Mouse (Mus musculus): ENCODE data around the gene Trim40. TPM values are rescaled to one million over a fixed set of nuclear protein-coding genes. Genes with fewer than 3 reads are reported as not detected.
"Not testable (repeated sequence)": the region's sequence is repeated elsewhere in the genome, so short reads cannot be mapped to it uniquely, and the experiment has no call there.

Trim40 gene
- polyA plus RNA-seq, 1 experiment from 2014 or later: not detected

GRCm38 (mm10) chr17:36897552-36898205 is 7.8 kb upstream of the Trim40 start, which contains the start of gene Trim31:
Gene Trim31 (plus strand): TSS chr17:36898118.
- no peaks in the 10 kb centered on the region for H3K9me3 ChIP-seq (ENCODE audit: low read length)
- H3K9ac ChIP-seq (replicated peaks; ENCODE audit: low read length): no peak within 1 kb of the TSS
- H3K36me3 ChIP-seq (ENCODE audit: insufficient read depth, low read length): no peaks in the 10 kb centered on the region
- no peak within 1 kb of the TSS for H3K4me3 ChIP-seq (ENCODE audit: low read length)
- 72% methylated on average over 6 of the region's 6 CpGs for WGBS
- H3K27me3 ChIP-seq (ENCODE audit: insufficient read depth, low read length): no peaks in the 10 kb centered on the region
- ATAC-seq (ENCODE audit: low FRiP score, low TSS enrichment): no peak
- no peaks in the 10 kb centered on the region for H3K4me1 ChIP-seq (ENCODE audit: insufficient read depth, low read length)
- no peak within 1 kb of the TSS for H3K27ac ChIP-seq (ENCODE audit: low read length)
- H3K4me2 ChIP-seq (replicated peaks; ENCODE audit: low read depth, low read length): no peak within 1 kb of the TSS

DNA sequence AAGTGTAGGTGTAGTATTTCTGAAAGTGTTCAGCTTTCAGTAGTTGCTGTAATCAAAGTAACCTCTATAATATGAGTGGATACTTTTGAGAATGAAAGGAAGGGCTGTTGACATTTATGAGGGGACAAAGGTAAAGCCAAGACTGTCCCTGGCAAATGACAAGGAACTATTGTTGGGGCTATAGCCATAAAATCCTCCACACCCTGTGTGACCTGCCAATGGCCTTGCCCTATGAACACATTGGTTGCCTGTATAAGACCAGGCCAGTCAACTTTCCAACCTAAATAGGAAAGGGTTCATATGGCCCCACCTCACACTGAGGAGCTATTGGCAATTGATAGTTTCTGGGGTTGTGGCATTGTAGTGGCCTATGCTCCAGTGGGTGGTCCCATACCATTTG is 7.1 kb upstream of the Trim40 start:
- Histone ChIP-seq H3K9ac (replicated peaks; ENCODE audit: low read length) (no peak overlapping the region), H3K27me3 (ENCODE audit: insufficient read depth, low read length) (no peaks in the 10 kb centered on the region), H3K9me3 (ENCODE audit: low read length) (no peaks in the 10 kb centered on the region), H3K4me1 (ENCODE audit: insufficient read depth, low read length) (no peaks in the 10 kb centered on the region), H3K36me3 (ENCODE audit: insufficient read depth, low read length) (no peaks in the 10 kb centered on the region), H3K27ac (ENCODE audit: low read length) (no peak overlapping the region), H3K4me2 (replicated peaks; ENCODE audit: low read depth, low read length) (no peak overlapping the region), H3K4me3 (ENCODE audit: low read length) (no peak overlapping the region)
- no peak for ATAC-seq (ENCODE audit: low FRiP score, low TSS enrichment)

DNA sequence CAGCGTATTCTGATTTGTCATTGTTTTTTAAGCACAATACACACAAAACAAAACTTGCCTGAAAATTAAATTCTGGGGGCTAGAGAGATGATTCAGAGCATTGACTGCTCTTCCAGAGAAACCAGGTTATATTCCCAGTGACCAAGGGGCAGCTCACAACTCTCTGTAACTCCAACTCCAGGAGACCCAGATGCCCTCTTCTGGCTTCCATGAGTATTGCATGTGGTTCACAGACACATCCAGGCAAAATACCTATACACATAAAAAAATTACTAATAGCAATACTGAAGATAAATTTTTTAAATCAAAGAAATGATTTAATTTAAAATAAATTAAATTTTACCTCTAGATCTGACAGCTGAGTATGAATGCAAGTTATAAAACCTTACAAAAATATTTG is 6.7 kb upstream of the Trim40 start:
- no peak overlapping the region for H3K9ac ChIP-seq (replicated peaks; ENCODE audit: low read length)
- no peak for ATAC-seq (ENCODE audit: low FRiP score, low TSS enrichment)
- H3K36me3 ChIP-seq (ENCODE audit: insufficient read depth, low read length): no peaks in the 10 kb centered on the region
- H3K4me1 ChIP-seq (ENCODE audit: insufficient read depth, low read length): no peaks in the 10 kb centered on the region
- H3K4me3 ChIP-seq (ENCODE audit: low read length): no peak overlapping the region
- no peaks in the 10 kb centered on the region for H3K9me3 ChIP-seq (ENCODE audit: low read length)
- 95% methylated on average over 1 of the region's 1 CpGs for WGBS
- no peak overlapping the region for H3K27ac ChIP-seq (ENCODE audit: low read length)
- no peak overlapping the region for H3K4me2 ChIP-seq (replicated peaks; ENCODE audit: low read depth, low read length)
- no peaks in the 10 kb centered on the region for H3K27me3 ChIP-seq (ENCODE audit: insufficient read depth, low read length)

DNA sequence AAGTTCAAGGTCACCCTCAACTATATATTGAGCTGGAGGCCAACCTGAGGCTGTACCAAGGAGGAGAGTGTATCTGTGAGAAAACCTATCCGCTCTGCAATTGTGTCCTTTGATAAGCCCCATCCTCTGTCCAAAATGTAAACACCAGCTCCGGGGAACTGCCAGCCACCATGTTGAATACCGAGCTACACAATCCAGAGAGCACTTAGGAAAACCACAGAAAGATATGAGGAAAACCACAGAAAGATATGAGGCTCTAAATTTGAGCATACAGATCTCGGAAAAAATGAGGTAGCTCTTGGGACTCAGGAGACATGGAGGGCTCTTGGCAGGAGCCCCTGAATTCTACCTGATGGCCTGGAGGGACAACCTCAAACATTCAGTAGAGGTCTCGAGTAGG is 3.5 kb upstream of the Trim40 start:
- Histone ChIP-seq H3K9ac (replicated peaks; ENCODE audit: low read length) (no peak overlapping the region), H3K4me3 (ENCODE audit: low read length) (no peak overlapping the region), H3K4me2 (replicated peaks; ENCODE audit: low read depth, low read length) (no peak overlapping the region), H3K9me3 (ENCODE audit: low read length) (no peaks in the 10 kb centered on the region), H3K27ac (ENCODE audit: low read length) (no peak overlapping the region), H3K27me3 (ENCODE audit: insufficient read depth, low read length) (no peaks in the 10 kb centered on the region), H3K4me1 (ENCODE audit: insufficient read depth, low read length) (no peaks in the 10 kb centered on the region), H3K36me3 (ENCODE audit: insufficient read depth, low read length) (no peaks in the 10 kb centered on the region)
- ATAC-seq (ENCODE audit: low FRiP score, low TSS enrichment): no peak
- WGBS: 76% methylated on average over 5 of the region's 5 CpGs

DNA sequence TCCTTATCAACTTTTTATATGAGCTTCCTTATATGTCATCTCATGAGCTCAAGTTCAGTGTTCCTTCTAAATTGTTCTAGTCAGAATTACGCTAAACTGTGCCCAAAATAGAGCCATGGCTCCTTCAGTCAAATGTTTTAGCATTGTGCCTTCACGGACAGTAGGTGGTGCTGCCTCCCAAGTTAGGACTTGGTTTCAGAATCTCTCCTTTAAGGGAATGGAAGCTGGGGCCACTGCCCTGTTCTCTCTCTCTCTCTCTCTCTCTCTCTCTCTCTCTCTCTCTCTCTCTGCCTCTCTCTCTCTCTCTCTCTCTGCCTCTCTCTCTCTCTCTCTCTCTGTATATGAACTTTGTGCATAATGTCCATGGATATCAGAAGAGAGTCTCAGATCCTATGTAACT is 2.4 kb upstream of the Trim40 start:
- Histone ChIP-seq H3K4me2 (replicated peaks; ENCODE audit: low read depth, low read length) (no peak overlapping the region), H3K4me3 (ENCODE audit: low read length) (no peak overlapping the region), H3K4me1 (ENCODE audit: insufficient read depth, low read length) (no peaks in the 10 kb centered on the region), H3K27ac (ENCODE audit: low read length) (no peak overlapping the region), H3K9me3 (ENCODE audit: low read length) (no peaks in the 10 kb centered on the region), H3K36me3 (ENCODE audit: insufficient read depth, low read length) (no peaks in the 10 kb centered on the region), H3K9ac (replicated peaks; ENCODE audit: low read length) (no peak overlapping the region), H3K27me3 (ENCODE audit: insufficient read depth, low read length) (no peaks in the 10 kb centered on the region)
- WGBS: 15% methylated on average over 2 of the region's 2 CpGs
- ATAC-seq (ENCODE audit: low FRiP score, low TSS enrichment): peak; percentile 51; the same call in 1 of the 2 replicates

DNA sequence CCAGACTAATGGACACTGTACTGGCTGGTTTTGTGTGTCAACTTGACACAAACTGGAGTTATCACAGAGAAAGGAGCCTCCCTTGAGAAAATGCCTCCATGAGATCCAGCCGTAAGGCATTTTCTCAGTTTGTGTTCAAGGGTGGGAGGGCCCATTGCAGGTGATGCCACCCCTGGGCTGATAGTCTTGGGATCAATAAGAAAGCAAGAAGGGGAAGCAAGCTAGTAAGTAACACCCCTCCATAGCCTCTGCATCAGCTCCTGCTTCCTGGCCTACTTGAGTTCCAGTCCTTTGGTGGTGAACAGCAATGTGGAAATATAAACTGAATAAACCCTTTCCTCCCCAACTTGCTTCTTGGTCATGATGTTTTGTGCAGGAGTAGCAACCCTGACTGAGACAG is 1.6 kb upstream of the Trim40 start:
- ATAC-seq (ENCODE audit: low FRiP score, low TSS enrichment): not testable (repeated sequence)
- WGBS: 88% methylated on average over 1 of the region's 1 CpGs

GRCm38 (mm10) chr17:36885132-36885790 is 4.7 kb downstream of the Trim40 start:
- ATAC-seq (ENCODE audit: low FRiP score, low TSS enrichment): no peak
- H3K4me3 ChIP-seq (ENCODE audit: low read length): no peak overlapping the region
- H3K36me3 ChIP-seq (ENCODE audit: insufficient read depth, low read length): no peaks in the 10 kb centered on the region
- 92% methylated on average over 12 of the region's 12 CpGs for WGBS
- no peaks in the 10 kb centered on the region for H3K4me1 ChIP-seq (ENCODE audit: insufficient read depth, low read length)
- H3K27ac ChIP-seq (ENCODE audit: low read length): no peak overlapping the region
- no peaks in the 10 kb centered on the region for H3K27me3 ChIP-seq (ENCODE audit: insufficient read depth, low read length)
- H3K9me3 ChIP-seq (ENCODE audit: low read length): no peaks in the 10 kb centered on the region
- no peak overlapping the region for H3K4me2 ChIP-seq (replicated peaks; ENCODE audit: low read depth, low read length)
- H3K9ac ChIP-seq (replicated peaks; ENCODE audit: low read length): no peak overlapping the region

More for the DNA sequence above, 1.6 kb upstream of the Trim40 start:
- not testable (repeated sequence) for H3K4me2 ChIP-seq (replicated peaks; ENCODE audit: low read depth, low read length); H3K27ac ChIP-seq (ENCODE audit: low read length); H3K27me3 ChIP-seq (ENCODE audit: insufficient read depth, low read length); H3K4me1 ChIP-seq (ENCODE audit: insufficient read depth, low read length); H3K4me3 ChIP-seq (ENCODE audit: low read length); H3K9me3 ChIP-seq (ENCODE audit: low read length); H3K9ac ChIP-seq (replicated peaks; ENCODE audit: low read length); H3K36me3 ChIP-seq (ENCODE audit: insufficient read depth, low read length)

DNA sequence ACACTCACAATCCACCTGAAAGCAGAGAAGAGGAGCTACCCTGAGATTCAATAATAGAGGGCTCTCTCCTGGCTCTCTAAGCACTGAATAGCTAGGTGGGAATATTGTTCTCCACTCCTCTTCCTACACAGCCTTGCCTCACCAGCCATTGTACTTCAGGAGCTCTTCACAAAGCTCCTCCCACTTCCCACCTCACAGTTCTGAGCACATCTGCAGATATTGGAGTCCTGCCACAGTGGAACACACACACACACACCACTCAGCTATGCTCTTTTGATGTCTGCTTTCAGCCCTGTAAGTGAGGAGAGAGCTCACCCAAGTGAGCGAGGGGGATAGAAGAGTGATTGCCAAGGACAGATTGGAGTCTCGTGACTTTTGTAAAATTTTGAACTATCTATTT is 6.6 kb downstream of the Trim40 start:
- no peak for ATAC-seq (ENCODE audit: low FRiP score, low TSS enrichment)
- 76% methylated on average over 2 of the region's 2 CpGs for WGBS
- H3K4me1 ChIP-seq (ENCODE audit: insufficient read depth, low read length): no peaks in the 10 kb centered on the region
- H3K36me3 ChIP-seq (ENCODE audit: insufficient read depth, low read length): no peaks in the 10 kb centered on the region
- no peak overlapping the region for H3K4me2 ChIP-seq (replicated peaks; ENCODE audit: low read depth, low read length)
- H3K27me3 ChIP-seq (ENCODE audit: insufficient read depth, low read length): no peaks in the 10 kb centered on the region
- no peaks in the 10 kb centered on the region for H3K9me3 ChIP-seq (ENCODE audit: low read length)
- H3K9ac ChIP-seq (replicated peaks; ENCODE audit: low read length): no peak overlapping the region
- H3K4me3 ChIP-seq (ENCODE audit: low read length): no peak overlapping the region
- no peak overlapping the region for H3K27ac ChIP-seq (ENCODE audit: low read length)

DNA sequence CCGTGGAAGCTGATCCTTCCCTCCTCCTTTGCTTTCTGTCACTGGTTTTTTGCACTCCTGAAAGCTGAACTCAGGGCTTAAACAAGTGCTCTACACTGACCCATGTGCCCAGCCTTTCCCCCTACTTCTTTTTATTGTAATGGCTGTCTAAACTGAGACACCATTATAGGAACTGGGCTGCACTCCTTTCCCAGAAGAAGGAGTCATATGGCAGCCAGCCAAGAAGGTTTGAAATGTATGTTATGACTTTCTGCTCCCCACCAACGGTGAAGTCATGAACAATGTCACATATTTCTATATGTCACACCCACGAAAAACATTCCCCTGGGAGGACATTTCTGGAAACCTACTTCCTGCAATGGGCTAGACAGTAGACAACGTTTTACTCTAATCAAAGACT is 15.3 kb downstream of the Trim40 start:
- Histone ChIP-seq H3K27me3 (ENCODE audit: insufficient read depth, low read length) (no peaks in the 10 kb centered on the region), H3K36me3 (ENCODE audit: insufficient read depth, low read length) (no peaks in the 10 kb centered on the region), H3K4me3 (ENCODE audit: low read length) (no peak overlapping the region), H3K4me2 (replicated peaks; ENCODE audit: low read depth, low read length) (no peak overlapping the region), H3K4me1 (ENCODE audit: insufficient read depth, low read length) (no peaks in the 10 kb centered on the region), H3K27ac (ENCODE audit: low read length) (no peak overlapping the region), H3K9me3 (ENCODE audit: low read length) (no peaks in the 10 kb centered on the region), H3K9ac (replicated peaks; ENCODE audit: low read length) (no peak overlapping the region)
- WGBS: 54% methylated on average over 4 of the region's 4 CpGs
- ATAC-seq (ENCODE audit: low FRiP score, low TSS enrichment): no peak

DNA sequence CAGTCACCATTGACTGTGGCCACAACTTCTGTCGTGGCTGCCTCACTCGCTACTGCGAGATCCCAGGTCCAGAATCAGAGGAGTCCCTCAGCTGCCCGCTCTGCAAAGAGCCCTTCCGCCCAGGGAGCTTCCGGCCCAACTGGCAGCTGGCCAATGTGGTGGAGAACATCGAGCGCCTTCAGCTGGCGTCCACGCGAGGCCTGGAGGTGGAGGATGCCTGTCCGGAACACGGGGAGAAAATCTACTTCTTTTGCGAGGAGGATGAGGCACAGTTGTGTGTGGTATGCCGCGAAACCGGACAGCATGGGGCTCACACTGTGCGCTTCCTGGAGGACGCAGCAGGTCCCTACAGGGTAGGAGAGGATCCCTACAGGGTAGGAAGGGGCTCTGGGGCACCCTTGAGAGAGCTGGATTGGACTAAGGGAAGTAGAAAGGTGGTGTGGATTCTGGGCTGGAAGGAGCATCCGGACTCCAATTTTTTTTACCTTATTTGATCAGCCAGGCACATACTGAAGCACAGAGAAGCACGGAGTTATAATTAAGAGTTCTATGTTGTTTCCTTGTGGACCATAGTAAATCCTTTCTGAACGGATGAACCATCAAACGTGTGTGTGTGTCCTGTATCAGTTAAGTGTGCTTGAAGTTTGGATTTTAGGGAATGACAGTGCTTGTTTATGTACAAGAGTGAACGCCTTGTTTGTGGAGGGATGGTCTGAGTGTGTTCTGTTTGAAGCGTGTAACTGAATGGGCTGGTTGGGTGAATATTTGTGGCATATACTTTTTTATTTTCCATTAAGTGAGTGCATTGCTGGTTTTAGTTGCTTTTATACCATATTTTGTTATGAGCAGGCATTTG is 19.7 kb downstream of the Trim40 start:
- Histone ChIP-seq H3K27me3 (ENCODE audit: insufficient read depth, low read length) (peaks cover 20% of the 10 kb centered on the region), H3K27ac (ENCODE audit: low read length) (no peak overlapping the region), H3K36me3 (ENCODE audit: insufficient read depth, low read length) (no peaks in the 10 kb centered on the region), H3K4me1 (ENCODE audit: insufficient read depth, low read length) (peaks cover 4% of the 10 kb centered on the region; the same call in 1 of the 2 replicates), H3K9ac (replicated peaks; ENCODE audit: low read length) (no peak overlapping the region), H3K9me3 (ENCODE audit: low read length) (no peaks in the 10 kb centered on the region), H3K4me3 (ENCODE audit: low read length) (no peak overlapping the region), H3K4me2 (replicated peaks; ENCODE audit: low read depth, low read length) (no peak overlapping the region)
- ATAC-seq (ENCODE audit: low FRiP score, low TSS enrichment): no peak
- WGBS: 72% methylated on average over 25 of the region's 25 CpGs

Data from kidney, embryonic 16.5 days (tissue).